Mouse (Mus musculus) neural tube, embryonic 13.5 days (tissue): ENCODE data around the gene Il12a. TPM values are rescaled to one million over a fixed set of nuclear protein-coding genes. Genes with fewer than 3 reads are reported as not detected.
A peak's percentile ranks its signal among the peaks of the same experiment; 100 is the strongest.

Experiments
- ATAC-seq: fragments of 200-750 bp; cut with Nextera tagmentation; 2 replicates; pipeline ENCODE4 v1.8.0; 2017; ENCODE audit warnings: low read depth, mild to moderate bottlenecking, moderate TSS enrichment, moderate library complexity
- H3K27ac ChIP-seq: fragments of 300-500 bp; sonication (generic); replicated peaks from 2 replicates; pipeline ENCODE4 v1.5.1; 2015; ENCODE audit warnings: moderate library complexity, mild to moderate bottlenecking, inconsistent platforms
- H3K27me3 ChIP-seq: fragments of 300-500 bp; sonication (generic); 2 replicates; pipeline ENCODE4 v1.6.1; 2015; ENCODE audit warnings: mild to moderate bottlenecking, inconsistent platforms
- H3K36me3 ChIP-seq: fragments of 300-500 bp; sonication (generic); 2 replicates; pipeline ENCODE4 v1.6.1; 2015; ENCODE audit warnings: mild to moderate bottlenecking, inconsistent platforms
- H3K4me1 ChIP-seq: fragments of 300-500 bp; sonication (generic); replicated peaks from 2 replicates; pipeline ENCODE4 v1.6.1; 2015; ENCODE audit warnings: inconsistent platforms
- H3K4me2 ChIP-seq: fragments of 300-500 bp; sonication (generic); 2 replicates; pipeline ENCODE4 v1.6.1; 2015; ENCODE audit warnings: inconsistent platforms, mild to moderate bottlenecking, moderate library complexity
- H3K4me3 ChIP-seq: fragments of 300-500 bp; sonication (generic); 2 replicates; pipeline ENCODE4 v1.5.1; 2015; ENCODE audit warnings: mild to moderate bottlenecking, inconsistent platforms
- H3K9ac ChIP-seq: fragments of 300-500 bp; sonication (generic); 2 replicates; pipeline ENCODE4 v1.6.1; 2015; ENCODE audit warnings: moderate library complexity, mild to moderate bottlenecking, inconsistent platforms
- H3K9me3 ChIP-seq: fragments of 300-500 bp; sonication (generic); 2 replicates; pipeline ENCODE4 v1.6.1; 2016; ENCODE audit warnings: inconsistent platforms
- WGBS: fragments of 180-500 bp; shearing (Covaris S2); methylation state at CpG from one replicate; pipeline ENCODE4 v1.1.7; 2015; 5-methylcytosine and 5-hydroxymethylcytosine counted together
- polyA plus RNA-seq: library from polyadenylated mRNA; unstranded; fragments of >200 nt; fragmentation: Nextera tagmentation; extraction: Ambion mirVana; gene quantifications from 2 replicates; pipeline ENCODE4 v1.2.1, GENCODE M21; 2015

Gene Il12a
- polyA plus RNA-seq, 1 experiment from 2014 or later, result not detected

DNA sequence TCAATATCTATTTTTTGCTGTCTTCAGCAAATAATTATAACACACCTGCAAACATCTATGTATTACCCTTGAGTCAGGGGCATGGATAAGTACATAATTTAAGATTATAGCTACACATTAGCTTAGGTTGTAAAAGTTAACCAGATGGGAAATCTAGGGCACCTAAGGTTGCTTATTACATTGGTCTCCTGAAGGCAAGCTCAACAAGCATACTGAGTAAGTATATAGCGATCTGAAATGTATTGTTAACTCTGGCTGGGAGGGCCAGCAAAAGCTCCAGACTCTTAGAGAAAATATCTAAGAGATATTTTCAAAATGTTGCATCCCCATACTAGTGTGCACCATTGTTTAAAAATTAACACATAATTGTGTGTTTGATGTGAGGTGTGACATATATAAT is 22.6 kb upstream of the Il12a start:
- no peak overlapping the region for H3K4me3 ChIP-seq
- WGBS, result 86% methylated on average over 1 of the region's 1 CpGs
- ATAC-seq, result no peak
- H3K36me3 ChIP-seq, result no peaks in the 10 kb centered on the region
- no peak overlapping the region for H3K4me2 ChIP-seq
- no peak overlapping the region for H3K9ac ChIP-seq
- no peak overlapping the region for H3K27ac ChIP-seq
- H3K27me3 ChIP-seq, result no peaks in the 10 kb centered on the region
- peaks cover 9% of the 10 kb centered on the region for H3K4me1 ChIP-seq
- H3K9me3 ChIP-seq, result no peaks in the 10 kb centered on the region

DNA sequence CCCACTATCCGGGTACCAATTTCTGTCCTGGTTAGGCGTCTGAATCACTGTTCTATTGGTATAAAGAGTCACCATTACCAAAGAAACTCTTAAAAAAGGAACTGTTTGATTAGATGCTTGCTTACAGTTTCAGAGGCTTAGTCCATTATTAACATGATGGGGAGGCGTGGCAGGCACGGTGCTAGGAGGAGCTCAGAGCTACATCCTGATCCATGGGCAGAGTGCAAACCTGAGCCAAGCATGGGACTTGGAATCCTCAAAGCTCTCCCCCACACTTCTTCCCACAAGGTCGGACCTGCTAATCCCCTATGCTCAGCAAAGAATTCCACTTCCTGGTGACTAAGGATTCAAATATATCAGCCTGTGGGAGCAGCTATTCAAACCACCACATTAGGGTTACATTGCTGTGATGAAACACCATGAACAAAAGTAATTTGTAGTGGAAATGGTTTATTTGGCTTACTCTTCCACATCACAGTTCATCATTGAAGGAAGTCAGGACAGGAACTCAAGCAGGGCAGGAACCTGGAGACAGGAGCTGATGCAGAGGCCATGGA is 20.9 kb upstream of the Il12a start:
- Histone ChIP-seq H3K27ac (no peak overlapping the region), H3K9me3 (no peaks in the 10 kb centered on the region), H3K36me3 (no peaks in the 10 kb centered on the region), H3K4me3 (no peak overlapping the region), H3K27me3 (no peaks in the 10 kb centered on the region), H3K4me2 (no peak overlapping the region), H3K4me1 (peaks cover 3% of the 10 kb centered on the region), H3K9ac (no peak overlapping the region)
- 82% methylated on average over 5 of the region's 5 CpGs for WGBS
- ATAC-seq, result no peak

DNA sequence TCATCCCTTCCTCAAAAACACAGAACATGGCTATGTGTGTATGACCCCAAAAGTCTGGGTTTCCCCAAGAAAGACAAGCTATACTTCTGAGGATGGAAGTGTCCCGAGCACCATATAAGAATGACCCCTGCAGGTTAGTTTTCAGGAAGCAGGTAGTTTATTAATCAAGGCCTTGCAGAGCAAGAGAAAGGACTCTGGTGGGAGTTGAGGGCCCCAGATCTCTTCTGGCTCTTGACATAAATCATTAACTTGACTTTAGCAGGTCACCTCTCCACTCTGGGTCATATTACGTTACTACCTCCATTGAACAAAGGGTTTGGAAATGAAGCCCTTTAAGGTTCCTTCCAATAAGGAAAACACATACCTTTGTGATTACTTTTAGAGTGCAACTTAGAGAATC is 15.7 kb upstream of the Il12a start:
- H3K9ac ChIP-seq, result no peak overlapping the region
- ATAC-seq, result no peak
- no peak overlapping the region for H3K4me2 ChIP-seq
- H3K9me3 ChIP-seq, result no peaks in the 10 kb centered on the region
- H3K27ac ChIP-seq, result no peak overlapping the region
- 80% methylated on average over 2 of the region's 2 CpGs for WGBS
- H3K4me3 ChIP-seq, result no peak overlapping the region
- no peaks in the 10 kb centered on the region for H3K4me1 ChIP-seq
- H3K36me3 ChIP-seq, result no peaks in the 10 kb centered on the region
- no peaks in the 10 kb centered on the region for H3K27me3 ChIP-seq

DNA sequence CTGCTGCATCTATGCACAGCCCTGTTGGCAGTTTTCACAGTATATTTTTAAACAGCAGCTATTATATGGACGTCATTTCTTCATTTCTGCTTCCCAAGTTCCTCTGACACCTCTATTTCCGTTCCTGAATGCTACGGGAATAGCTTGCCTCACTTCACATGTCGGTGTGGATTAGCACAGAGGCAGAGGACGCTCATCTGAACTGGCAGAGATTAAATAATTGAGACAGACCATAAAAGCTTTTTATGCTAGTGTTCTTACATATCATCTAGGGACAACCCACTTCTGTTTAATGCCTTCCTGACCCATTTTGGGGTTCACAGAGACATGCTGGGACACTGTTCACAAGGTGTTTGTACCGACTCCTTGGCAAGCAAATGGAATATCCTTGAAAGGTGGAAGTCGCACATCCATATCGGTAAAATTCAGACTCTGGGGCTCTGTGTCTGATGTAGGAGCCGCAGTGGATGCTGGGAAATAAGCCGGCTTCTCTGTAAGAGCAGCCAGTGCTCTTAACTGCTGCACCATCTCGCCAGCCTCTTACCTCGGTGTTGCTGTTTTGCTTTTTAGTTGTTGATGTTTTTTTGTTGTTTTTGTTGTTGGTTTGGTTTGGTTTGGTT is 15.1 kb upstream of the Il12a start:
- H3K9me3 ChIP-seq, result no peaks in the 10 kb centered on the region
- H3K36me3 ChIP-seq, result no peaks in the 10 kb centered on the region
- H3K9ac ChIP-seq, result no peak overlapping the region
- H3K27me3 ChIP-seq, result no peaks in the 10 kb centered on the region
- WGBS, result 89% methylated on average over 12 of the region's 12 CpGs
- ATAC-seq, result no peak
- no peak overlapping the region for H3K4me3 ChIP-seq
- H3K4me2 ChIP-seq, result no peak overlapping the region
- no peaks in the 10 kb centered on the region for H3K4me1 ChIP-seq
- H3K27ac ChIP-seq, result no peak overlapping the region

DNA sequence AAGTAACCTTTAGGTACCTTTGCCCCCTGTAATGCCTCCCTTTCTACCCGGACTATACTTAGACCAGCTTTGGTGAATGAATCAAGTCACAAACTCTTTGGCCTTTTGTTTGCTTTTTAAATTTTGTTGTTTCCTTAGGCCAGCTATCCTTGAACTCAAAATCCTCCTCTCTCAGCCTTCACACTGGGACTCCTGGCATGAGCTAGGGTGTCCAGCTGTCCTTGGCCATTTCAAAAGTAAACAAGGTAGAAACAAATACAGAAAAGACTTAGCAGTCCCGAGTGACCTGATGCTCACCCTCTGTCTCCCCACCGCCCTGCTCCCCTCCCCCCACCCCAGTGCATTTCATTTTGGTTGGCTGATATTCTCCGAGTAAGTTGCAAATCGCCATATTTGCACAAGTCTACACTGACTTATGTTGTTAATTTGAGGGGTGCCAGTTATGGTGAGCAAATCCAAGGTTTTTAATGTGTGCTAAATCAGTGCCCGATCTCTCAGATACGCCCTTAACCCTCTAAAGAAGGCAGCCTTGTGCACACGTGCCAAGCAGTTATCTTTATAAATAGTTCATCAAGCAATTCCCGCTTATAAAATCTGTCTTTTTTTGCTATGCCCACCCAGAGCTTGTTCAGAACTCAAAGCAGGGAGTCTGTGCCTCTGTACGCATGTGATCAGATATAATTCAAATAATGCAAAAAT is 14.3 kb upstream of the Il12a start:
- 81% methylated on average over 10 of the region's 10 CpGs for WGBS
- no peak overlapping the region for H3K4me3 ChIP-seq
- H3K4me1 ChIP-seq, result no peaks in the 10 kb centered on the region
- ATAC-seq, result no peak
- no peaks in the 10 kb centered on the region for H3K27me3 ChIP-seq
- no peak overlapping the region for H3K9ac ChIP-seq
- H3K9me3 ChIP-seq, result no peaks in the 10 kb centered on the region
- H3K4me2 ChIP-seq, result no peak overlapping the region
- H3K36me3 ChIP-seq, result no peaks in the 10 kb centered on the region
- no peak overlapping the region for H3K27ac ChIP-seq

DNA sequence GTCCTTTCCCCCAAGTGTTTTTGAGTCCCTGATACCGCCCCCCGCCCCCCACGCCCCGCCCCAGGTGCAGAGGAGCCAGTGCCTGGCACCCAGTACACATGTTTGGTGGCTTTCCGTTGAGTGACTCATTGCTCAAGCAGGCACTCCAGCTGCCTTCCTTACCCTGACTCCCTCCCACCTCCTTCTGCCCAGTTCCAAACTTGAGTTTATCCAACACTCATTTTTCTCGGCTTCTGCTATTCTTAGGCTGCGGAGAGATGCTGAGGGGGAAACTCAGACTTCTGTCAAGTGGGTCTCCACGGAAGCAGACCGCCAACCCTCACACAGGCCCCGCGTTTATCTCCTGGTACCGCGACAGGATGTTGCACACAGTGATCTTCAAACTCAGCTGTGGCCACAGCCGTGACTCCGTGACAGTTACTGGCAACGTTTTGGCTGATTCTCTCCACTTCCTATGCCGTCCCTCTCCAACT is 13.6 kb upstream of the Il12a start:
- Histone ChIP-seq H3K36me3 (no peaks in the 10 kb centered on the region), H3K4me1 (no peaks in the 10 kb centered on the region), H3K9ac (no peak overlapping the region), H3K27me3 (no peaks in the 10 kb centered on the region), H3K4me2 (0 out of 2 replicates have a peak overlapping the region, but pooled peaks have one; percentile 13), H3K9me3 (no peaks in the 10 kb centered on the region), H3K27ac (no peak overlapping the region), H3K4me3 (no peak overlapping the region)
- ATAC-seq, result no peak
- 58% methylated on average over 17 of the region's 17 CpGs for WGBS

DNA sequence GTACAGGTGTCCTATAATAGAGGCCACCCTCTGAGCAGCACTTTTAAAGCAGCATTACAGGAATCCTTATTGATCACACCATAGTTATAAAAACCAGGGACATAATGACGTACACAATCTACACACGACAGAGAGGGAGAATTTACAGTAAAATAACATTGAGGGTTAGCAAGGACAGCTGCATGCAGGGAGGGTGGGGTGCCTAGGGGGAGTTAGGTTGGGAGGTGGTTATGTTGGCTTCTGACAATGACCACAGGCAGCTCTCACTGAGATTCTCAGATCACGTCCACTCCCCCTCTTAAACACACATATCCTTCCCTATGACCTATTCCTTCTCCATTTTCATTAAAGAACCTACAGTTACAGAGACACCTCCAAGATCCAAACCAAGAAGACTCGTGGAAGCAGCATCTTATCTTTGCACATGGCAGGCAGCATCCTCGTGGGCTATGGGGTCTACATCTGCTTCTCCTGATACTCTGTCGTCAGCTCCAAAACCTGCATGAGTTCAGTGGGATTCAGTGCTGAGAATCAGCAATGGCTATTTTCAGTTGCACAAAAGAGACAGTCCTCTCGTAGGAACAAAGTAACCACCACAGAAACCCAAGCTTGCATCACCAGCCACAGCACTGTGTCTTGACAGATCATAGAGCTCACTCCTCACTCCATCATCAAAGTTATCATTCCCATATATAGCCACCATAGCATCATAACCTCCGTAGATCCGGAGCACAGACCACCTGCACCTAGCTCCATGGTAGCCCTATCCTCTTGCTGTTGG is 11.4 kb upstream of the Il12a start:
- no peak for ATAC-seq
- Histone ChIP-seq H3K4me2 (no peak overlapping the region), H3K9me3 (no peaks in the 10 kb centered on the region), H3K36me3 (no peaks in the 10 kb centered on the region), H3K4me1 (no peaks in the 10 kb centered on the region), H3K9ac (no peak overlapping the region), H3K27me3 (no peaks in the 10 kb centered on the region), H3K27ac (no peak overlapping the region), H3K4me3 (no peak overlapping the region)
- WGBS, result 91% methylated on average over 9 of the region's 9 CpGs

DNA sequence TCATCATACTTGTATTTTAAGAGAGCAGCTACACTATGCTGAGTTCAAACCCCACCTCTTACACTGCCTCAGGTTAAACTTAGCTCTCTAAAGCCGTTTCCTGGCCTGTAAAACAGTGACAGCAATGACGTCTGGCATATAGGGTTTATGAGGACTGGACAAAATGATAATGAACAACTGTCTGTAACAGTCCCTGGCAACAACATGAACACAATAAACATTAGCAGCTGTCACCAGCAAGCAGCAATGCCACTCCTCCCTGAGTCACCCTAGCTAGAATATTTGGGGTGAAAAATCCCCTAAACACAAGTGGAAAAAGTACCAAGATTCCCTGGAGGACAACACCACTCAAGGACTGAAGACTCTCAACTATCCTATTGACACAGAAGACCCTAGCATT is 6.9 kb upstream of the Il12a start:
- Histone ChIP-seq H3K4me3 (no peak overlapping the region), H3K4me2 (no peak overlapping the region), H3K27ac (no peak overlapping the region), H3K4me1 (no peaks in the 10 kb centered on the region), H3K27me3 (no peaks in the 10 kb centered on the region), H3K9ac (no peak overlapping the region), H3K36me3 (no peaks in the 10 kb centered on the region), H3K9me3 (no peaks in the 10 kb centered on the region)
- ATAC-seq, result no peak
- 62% methylated on average over 2 of the region's 2 CpGs for WGBS

DNA sequence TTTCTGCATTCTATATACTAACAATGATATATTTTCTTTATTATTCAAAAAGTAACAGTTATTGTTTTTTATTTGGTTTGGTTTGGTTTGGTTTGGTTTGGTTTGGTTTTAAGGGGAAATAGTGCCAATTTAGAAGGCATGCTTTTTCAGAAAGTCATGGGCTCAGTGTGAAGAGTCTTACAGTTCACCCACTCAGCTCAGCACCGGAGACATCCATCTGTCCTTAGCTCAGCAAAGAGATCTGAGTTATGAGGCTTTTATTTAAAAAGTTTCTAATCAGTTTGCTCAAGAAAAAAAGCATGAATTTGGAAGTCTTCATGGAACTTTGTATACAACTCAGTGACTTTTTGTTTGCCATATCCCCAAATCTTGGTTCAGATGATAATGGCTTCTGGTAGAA is 6.2 kb upstream of the Il12a start:
- no peak overlapping the region for H3K4me2 ChIP-seq
- 88% methylated on average over 1 of the region's 1 CpGs for WGBS
- no peaks in the 10 kb centered on the region for H3K4me1 ChIP-seq

DNA sequence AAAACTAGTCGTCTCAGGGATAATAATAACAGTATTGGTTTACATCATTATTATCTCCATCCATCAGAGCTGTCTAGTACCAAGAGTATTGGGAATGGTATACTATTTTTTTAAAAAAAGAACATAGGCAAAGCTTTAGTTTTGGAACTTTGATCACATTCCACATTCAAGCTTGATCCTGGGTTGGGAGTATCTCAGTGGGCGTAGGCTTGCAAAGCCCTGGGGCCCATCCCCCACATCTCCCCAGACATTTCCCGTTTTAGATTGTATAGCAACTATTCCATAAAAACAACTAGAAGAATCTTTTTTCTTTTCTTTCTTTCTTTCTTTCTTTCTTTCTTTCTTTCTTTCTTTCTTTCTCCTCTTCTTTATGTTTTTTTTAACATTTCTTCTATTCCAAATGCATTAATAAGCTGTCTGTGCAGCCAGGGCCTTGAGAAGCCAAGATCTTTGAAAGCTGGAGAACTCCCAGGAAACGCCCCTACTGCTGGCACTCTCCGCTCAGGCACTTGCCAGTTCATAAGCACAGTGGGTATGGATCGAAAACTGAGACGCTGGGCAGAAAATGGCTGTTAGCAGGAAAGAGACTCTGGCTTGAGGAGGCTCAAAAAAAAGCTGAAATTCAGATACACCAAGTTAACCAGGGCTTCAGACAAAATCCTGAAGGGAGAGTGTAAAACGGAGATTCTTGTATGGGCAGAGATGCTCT is 3.4 kb upstream of the Il12a start:
- no peaks in the 10 kb centered on the region for H3K9me3 ChIP-seq
- no peak overlapping the region for H3K4me3 ChIP-seq
- H3K27ac ChIP-seq, result no peak overlapping the region
- no peaks in the 10 kb centered on the region; the same call in 1 of the 2 replicates for H3K27me3 ChIP-seq
- no peaks in the 10 kb centered on the region for H3K4me1 ChIP-seq
- H3K36me3 ChIP-seq, result no peaks in the 10 kb centered on the region
- 80% methylated on average over 8 of the region's 8 CpGs for WGBS
- ATAC-seq, result no peak
- H3K9ac ChIP-seq, result no peak overlapping the region
- H3K4me2 ChIP-seq, result no peak overlapping the region

More for the DNA sequence above, 6.2 kb upstream of the Il12a start:
- Histone ChIP-seq H3K4me3 (no peak overlapping the region), H3K9ac (no peak overlapping the region), H3K36me3 (no peaks in the 10 kb centered on the region), H3K27me3 (no peaks in the 10 kb centered on the region), H3K27ac (no peak overlapping the region), H3K9me3 (no peaks in the 10 kb centered on the region)
- no peak for ATAC-seq

DNA sequence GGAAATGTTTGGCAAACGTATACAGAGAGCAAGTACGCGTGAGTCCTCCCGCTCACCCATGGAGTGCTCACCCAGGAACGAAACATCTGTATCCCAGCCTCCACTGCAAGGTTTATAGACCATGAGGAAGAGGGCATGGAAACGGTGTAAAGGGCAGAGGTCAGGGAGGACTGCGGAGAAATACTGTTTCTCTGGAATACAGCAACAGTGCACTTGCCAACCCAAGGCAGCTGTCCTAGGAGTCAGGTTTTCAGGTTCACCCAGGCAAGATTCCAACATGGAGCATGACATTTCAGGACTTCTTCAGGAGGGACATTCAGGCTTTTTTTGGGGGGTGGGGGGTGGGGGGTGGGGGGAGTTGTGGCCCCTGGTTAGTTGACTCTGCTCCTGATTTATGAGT is 1.1 kb upstream of the Il12a start:
- peaks cover 19% of the 10 kb centered on the region for H3K4me1 ChIP-seq
- H3K9me3 ChIP-seq, result no peaks in the 10 kb centered on the region
- 72% methylated on average over 7 of the region's 7 CpGs for WGBS
- H3K9ac ChIP-seq, result no peak overlapping the region
- H3K4me2 ChIP-seq, result no peak overlapping the region
- no peak overlapping the region for H3K4me3 ChIP-seq
- H3K27me3 ChIP-seq, result no peaks in the 10 kb centered on the region; the same call in 1 of the 2 replicates
- H3K27ac ChIP-seq, result no peak overlapping the region
- no peak for ATAC-seq
- H3K36me3 ChIP-seq, result no peaks in the 10 kb centered on the region
